Mouse (Mus musculus): ENCODE results near the gene Krt27. TPM values are rescaled to one million over a fixed set of nuclear protein-coding genes. Genes with fewer than 3 reads are reported as not detected.

The Krt27 gene
- total and polyA plus RNA-seq, 3 experiments = not detected

DNA sequence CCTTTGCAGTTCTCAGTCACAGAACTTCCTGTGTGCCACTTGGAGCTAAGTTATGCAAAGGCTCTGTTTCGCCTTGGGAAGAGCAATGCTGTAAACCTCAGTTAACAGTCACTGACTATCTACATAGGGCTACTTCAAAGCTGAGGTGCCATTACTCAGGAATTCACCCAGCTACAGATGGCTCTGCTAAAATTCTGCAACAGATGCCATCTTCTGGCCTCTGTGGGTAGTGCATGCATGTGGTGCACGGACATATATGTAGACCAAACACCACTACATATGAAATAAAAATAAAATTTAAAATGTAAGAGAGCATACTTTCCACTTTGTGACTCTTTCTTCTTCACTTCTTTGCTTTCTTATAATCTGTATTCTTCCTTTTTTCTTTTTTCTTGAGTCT is 43.3 kb downstream of the Krt27 start:
- Histone ChIP-seq H3K79me2 (replicated peaks; ENCODE audit: control insufficient read depth, extremely low read depth, insufficient read depth, poor library complexity, severe bottlenecking) (no peaks in the 10 kb centered on the region), H3K9ac (ENCODE audit: insufficient read depth, low read depth) (no peak overlapping the region), H3K27me3 (replicated peaks) (peaks cover 12% of the 10 kb centered on the region), H3K27ac (ENCODE audit: insufficient read depth, low read depth) (no peak overlapping the region), H3K4me2 (ENCODE audit: insufficient read depth, low read depth, poor library complexity, severe bottlenecking) (no peak overlapping the region), H3K4me3 (replicated peaks in 1 of 3; ENCODE audit: low read depth in 2 of 3, low read length in 2 of 3, poor library complexity in 1 of 3) (no peak overlapping the region), H3K4me1 (ENCODE audit: control insufficient read depth in 1 of 2, insufficient read depth in 2 of 2) (peaks cover 18 to 20% of the 10 kb centered on the region in 2 experiments), H3K36me3 (replicated peaks in 1 of 2; ENCODE audit: control insufficient read depth in 1 of 2, insufficient read depth in 1 of 2, low read length in 1 of 2) (no peaks in the 10 kb centered on the region), H3K9me3 (replicated peaks; ENCODE audit: low read length) (no peaks in the 10 kb centered on the region)
- dilution Hi-C loops (cut with MboI; ENCODE audit: extremely low pct_ligation_motif_present, extremely low pct_unique_long_range_greater_than_20kb, low sequenced_read_pairs) = no loop called here
- peak; percentile 90 for DNase-seq (ENCODE audit: extremely low read depth)
- TF ChIP-seq NELFE (IDR thresholded peaks at IDR 0.05; ENCODE audit: low read depth, low read length) = no peak
- TF ChIP-seq MAFK (IDR thresholded peaks at IDR 0.05; ENCODE audit: insufficient replicate concordance, low read length) = no peak
- TF ChIP-seq ZMIZ1 (IDR thresholded peaks at IDR 0.05; ENCODE audit: low read depth, low read length) = no peak
- no peak for TF ChIP-seq MAZ (IDR thresholded peaks at IDR 0.05; ENCODE audit: low read depth, low read length)
- peak; percentile 97 for TF ChIP-seq SMC3 (IDR thresholded peaks at IDR 0.05; ENCODE audit: low read depth, low read length)
- TF ChIP-seq EP300 (IDR thresholded peaks at IDR 0.05; ENCODE audit: low read length) = no peak
- TF ChIP-seq E2F4 (IDR thresholded peaks at IDR 0.05; ENCODE audit: insufficient replicate concordance, low read depth, low read length) = no peak
- TF ChIP-seq HCFC1 (IDR thresholded peaks at IDR 0.05; ENCODE audit: low read depth, low read length) = no peak
- TF ChIP-seq ZKSCAN1 (IDR thresholded peaks at IDR 0.05; ENCODE audit: borderline replicate concordance, low read depth, low read length) = no peak
- TF ChIP-seq MAX (IDR thresholded peaks at IDR 0.05; ENCODE audit: low read length) = 0 out of 2 replicates have a peak, but pooled peaks have one; percentile 49
- TF ChIP-seq PAX5 (IDR thresholded peaks at IDR 0.05; ENCODE audit: low read length) = no peak
- no peak for TF ChIP-seq RCOR1 (conservative IDR thresholded peaks at IDR 0.05; ENCODE audit: low read depth, low read length)
- TF ChIP-seq ETS1 (conservative IDR thresholded peaks at IDR 0.05; ENCODE audit: low read depth, low read length) = no peak
- TF ChIP-seq MYC (IDR thresholded peaks at IDR 0.05; ENCODE audit: low read depth, low read length) = peak; percentile 65; the same call in 1 of the 2 replicates
- no peak for TF ChIP-seq CHD2 (IDR thresholded peaks at IDR 0.05; ENCODE audit: low read length)
- TF ChIP-seq JUND (conservative IDR thresholded peaks at IDR 0.05; ENCODE audit: low read depth, low read length) = 0 out of 2 replicates have a peak, but pooled peaks have one; percentile 26
- peak; percentile 87 to 95 for TF ChIP-seq CTCF (conservative IDR thresholded peaks at IDR 0.05 in 1 of 2, IDR thresholded peaks at IDR 0.05 in 1 of 2; ENCODE audit: low read depth in 2 of 2, low read length in 2 of 2)
- peak; percentile 39; the same call in 1 of the 2 replicates for TF ChIP-seq ZC3H11A (IDR thresholded peaks at IDR 0.05; ENCODE audit: low read depth, low read length)
- no peak for TF ChIP-seq SIN3A (IDR thresholded peaks at IDR 0.05; ENCODE audit: low read length)
- TF ChIP-seq KAT2A (IDR thresholded peaks at IDR 0.05; ENCODE audit: insufficient replicate concordance, low read length) = no peak
- TF ChIP-seq JUN (IDR thresholded peaks at IDR 0.05; ENCODE audit: insufficient read depth, low read depth, low read length) = no peak
- no peak for TF ChIP-seq TCF12 (IDR thresholded peaks at IDR 0.05; ENCODE audit: low read depth, low read length)
- no peak for TF ChIP-seq MEF2A (IDR thresholded peaks at IDR 0.05; ENCODE audit: borderline replicate concordance, low read depth, low read length)
- no peak for TF ChIP-seq USF2 (conservative IDR thresholded peaks at IDR 0.05; ENCODE audit: low read depth, low read length)
- TF ChIP-seq POLR2AphosphoS2 (IDR thresholded peaks at IDR 0.05; ENCODE audit: low read depth, low read length) = no peak
- TF ChIP-seq MXI1 (IDR thresholded peaks at IDR 0.05; ENCODE audit: low read depth, low read length) = no peak; the same call in 1 of the 2 replicates
- peak; percentile 84 for TF ChIP-seq RAD21 (IDR thresholded peaks at IDR 0.05; ENCODE audit: low read depth, low read length)
- no peak for TF ChIP-seq ZNF384 (IDR thresholded peaks at IDR 0.05; ENCODE audit: low read depth, low read length)
- no peak for TF ChIP-seq UBTF (IDR thresholded peaks at IDR 0.05; ENCODE audit: low read depth, low read length)
- no peak for TF ChIP-seq NRF1 (IDR thresholded peaks at IDR 0.05; ENCODE audit: low read depth, low read length)
- TF ChIP-seq GABPA (IDR thresholded peaks at IDR 0.05; ENCODE audit: insufficient replicate concordance, low read depth, low read length) = no peak
- no peak for TF ChIP-seq IRF4 (IDR thresholded peaks at IDR 0.05; ENCODE audit: low read depth, low read length)
- TF ChIP-seq CHD1 (IDR thresholded peaks at IDR 0.05; ENCODE audit: low read depth, low read length) = no peak
- no peak for TF ChIP-seq TBP (conservative IDR thresholded peaks at IDR 0.05; ENCODE audit: low read depth, low read length)
- no peak for TF ChIP-seq POLR2A (IDR thresholded peaks at IDR 0.05; ENCODE audit: low read depth, low read length)
- TF ChIP-seq BHLHE40 (IDR thresholded peaks at IDR 0.05; ENCODE audit: low read depth, low read length) = no peak
- no peak for TF ChIP-seq USF1 (IDR thresholded peaks at IDR 0.05; ENCODE audit: low read depth, low read length)
- no peak for TF ChIP-seq ELF1 (IDR thresholded peaks at IDR 0.05; ENCODE audit: low read depth, low read length)
- in situ Hi-C loops (cut with MboI; ENCODE audit: low pct_ligation_motif_present, low pct_unique_long_range_greater_than_20kb, low sequenced_read_pairs) = no loop called here
